Mouse (Mus musculus) heart, postnatal 0 days (tissue): ENCODE measurements around the gene Pdss2.

Experiments
- CTCF ChIP-seq: IDR thresholded peaks from 2 replicates; pipeline ENCODE4 v1.5.1; 2016; ENCODE audit warnings: antibody characterized with exemption, control low read depth, low read depth
- EP300 ChIP-seq: IDR thresholded peaks from 2 replicates; pipeline ENCODE4 v1.6.1; 2016; ENCODE audit warnings: antibody characterized with exemption, low read depth

DNA sequence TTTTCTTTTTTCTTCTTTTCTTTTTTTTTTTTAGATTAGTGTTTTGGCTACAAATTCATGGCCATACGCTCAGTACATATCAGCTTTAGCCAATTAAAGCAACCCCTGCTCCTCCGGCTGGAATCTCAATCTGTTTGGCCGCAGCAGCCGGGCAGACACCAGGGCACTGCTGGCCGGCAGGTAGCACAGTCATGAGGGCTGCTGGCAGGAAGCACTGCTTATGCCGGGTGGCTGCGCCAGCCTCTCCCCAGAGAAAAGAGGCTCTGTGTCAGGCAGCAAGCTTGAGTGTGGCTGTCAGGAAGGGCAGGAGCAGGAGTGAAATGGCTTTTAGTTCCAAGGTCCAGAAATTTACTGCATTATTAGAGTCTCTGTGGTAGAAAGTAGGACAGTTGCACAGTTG lies 151.0 kb downstream of the Pdss2 start:
- TF ChIP-seq CTCF = no peak
- no peak for TF ChIP-seq EP300
